Mouse (Mus musculus) ovary, postnatal 36 days (tissue): Measurements from ENCODE around the gene Slc22a5.
"Not testable (repeated sequence)": the region's sequence is repeated elsewhere in the genome, so short reads cannot be mapped to it uniquely, and the experiment has no call there.

Experiments
- DNase-seq: peaks from one replicate; pipeline ENCODE4 v3.0.0; 2022; ENCODE audit warnings: low spot score, mixed read lengths

Gene Slc22a5

GRCm38 (mm10) chr11:53888242-53888641, 3.2 kb downstream of the Slc22a5 start:
- DNase-seq: no peak

- no peak for DNase-seq
Measured at GRCm38 (mm10) chr11:53883287-53883686, 8.2 kb downstream of the Slc22a5 start.

DNA sequence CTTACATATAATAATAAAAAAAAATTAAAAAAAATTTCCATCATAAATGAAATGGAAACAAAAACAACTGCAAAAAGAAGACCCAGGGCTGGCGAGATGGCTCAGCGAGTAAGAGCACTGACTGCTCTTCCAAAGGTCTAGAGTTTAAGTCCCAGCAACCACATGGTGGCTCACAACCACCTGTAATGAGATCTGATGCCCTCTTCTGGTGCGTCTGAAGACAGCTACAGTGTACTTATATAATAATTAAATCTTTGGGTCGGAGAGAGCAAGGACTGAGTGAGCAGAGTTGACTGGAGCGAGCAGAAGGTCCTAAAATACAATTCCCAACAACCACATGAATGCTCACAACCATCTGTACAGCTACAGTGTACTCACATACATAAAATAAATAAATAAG, 13.4 kb downstream of the Slc22a5 start:
- DNase-seq: not testable (repeated sequence)

- DNase-seq: no peak
Measured at GRCm38 (mm10) chr11:53876488-53876887, 15.0 kb downstream of the Slc22a5 start.

DNA sequence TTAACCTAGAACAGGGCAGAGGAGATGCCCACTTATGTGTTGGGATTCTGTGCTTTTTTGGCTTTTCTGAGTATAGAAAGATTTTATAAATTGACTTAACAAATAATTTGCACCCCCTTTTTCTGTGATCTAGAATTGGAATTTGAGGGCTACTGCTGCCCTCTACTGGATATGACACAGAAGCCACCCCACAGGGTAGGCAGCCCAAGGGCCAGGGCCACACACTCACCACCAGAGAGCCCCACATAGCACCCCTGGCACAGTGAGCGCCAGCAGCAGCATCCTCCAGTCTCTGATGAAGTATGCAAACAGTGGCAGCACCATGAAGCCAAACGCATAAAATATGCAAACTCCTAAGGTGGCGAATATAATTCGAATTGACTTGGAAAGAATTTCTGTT, 16.8 kb downstream of the Slc22a5 start:
- no peak for DNase-seq

- not testable (repeated sequence) for DNase-seq
Measured at GRCm38 (mm10) chr11:53873909-53874704, 17.4 kb downstream of the Slc22a5 start.

DNA sequence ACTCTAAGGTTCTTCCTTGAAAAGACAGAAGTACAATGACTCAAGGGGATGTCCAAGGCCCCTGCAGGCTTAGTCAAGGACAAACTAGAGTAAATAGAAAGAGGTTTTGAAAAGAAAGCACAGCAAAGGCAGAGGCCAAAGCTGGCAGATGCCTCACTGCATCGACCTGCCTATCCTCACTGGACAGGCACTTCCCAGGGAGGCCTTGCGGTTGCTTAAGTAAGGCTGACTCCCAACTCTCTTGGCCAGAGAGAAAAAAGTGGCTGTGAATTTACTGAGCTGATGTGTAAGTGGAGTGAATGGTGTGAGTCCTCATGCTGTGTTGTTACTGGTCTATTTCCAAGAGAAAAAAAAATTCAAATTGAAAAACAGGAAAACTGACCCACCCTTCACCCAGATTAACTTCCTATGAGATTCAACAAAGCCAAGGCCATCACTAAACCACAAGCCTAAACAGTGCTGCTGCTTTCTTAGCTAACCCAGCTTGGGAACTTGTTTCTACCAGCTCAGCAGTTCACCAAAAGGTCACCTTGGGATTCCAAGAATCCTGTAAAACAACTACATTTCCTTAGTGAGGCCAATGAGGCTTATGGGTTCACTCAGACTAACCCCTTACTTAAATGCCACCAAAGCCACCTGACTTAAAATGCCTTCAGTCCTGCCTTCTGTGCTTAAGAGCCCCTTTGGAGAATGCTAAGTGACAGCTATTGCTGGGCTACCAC, 19.5 kb downstream of the Slc22a5 start:
- no peak for DNase-seq

DNA sequence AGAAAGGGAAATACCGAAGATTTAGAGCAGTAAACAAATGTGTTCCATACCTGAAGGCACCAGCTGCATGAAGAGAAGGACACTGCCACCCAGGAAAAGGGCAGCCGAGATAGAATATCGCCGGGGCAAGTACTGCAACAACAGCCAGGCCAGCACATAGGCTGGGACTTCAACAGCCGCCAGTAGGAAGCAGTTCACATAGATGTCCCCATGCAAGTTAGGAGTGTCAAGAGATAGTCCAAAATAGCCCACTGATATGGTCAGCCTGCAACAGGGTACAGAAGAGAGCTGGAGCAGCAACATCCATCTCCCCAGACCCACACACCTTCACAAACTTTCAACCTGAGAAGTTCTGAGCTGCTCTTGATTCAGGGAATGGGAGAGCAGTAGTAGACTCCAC, 22.3 kb downstream of the Slc22a5 start:
- DNase-seq: no peak

DNA sequence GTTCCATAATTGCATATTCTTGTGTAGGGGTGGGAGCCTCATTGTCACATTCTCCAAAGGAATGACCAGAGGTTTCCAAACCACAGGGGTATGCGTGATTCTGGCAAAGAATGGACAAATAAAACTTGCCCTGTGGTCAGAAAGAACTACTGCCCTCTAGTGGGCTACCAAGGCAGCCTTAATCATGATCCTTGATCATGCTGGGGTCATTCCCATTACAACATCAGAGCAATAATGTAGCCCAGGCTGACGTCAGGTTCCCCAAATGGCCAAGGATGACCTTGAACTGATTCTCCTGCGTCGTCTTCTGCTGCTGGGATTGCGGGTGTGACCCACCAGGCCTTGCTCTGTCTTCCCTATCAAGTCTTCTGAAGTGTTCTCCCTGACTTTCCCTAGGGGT, 23.1 kb downstream of the Slc22a5 start:
- not testable (repeated sequence) for DNase-seq

- DNase-seq: not testable (repeated sequence)
Measured at GRCm38 (mm10) chr11:53864724-53865310, 26.6 kb downstream of the Slc22a5 start.

DNA sequence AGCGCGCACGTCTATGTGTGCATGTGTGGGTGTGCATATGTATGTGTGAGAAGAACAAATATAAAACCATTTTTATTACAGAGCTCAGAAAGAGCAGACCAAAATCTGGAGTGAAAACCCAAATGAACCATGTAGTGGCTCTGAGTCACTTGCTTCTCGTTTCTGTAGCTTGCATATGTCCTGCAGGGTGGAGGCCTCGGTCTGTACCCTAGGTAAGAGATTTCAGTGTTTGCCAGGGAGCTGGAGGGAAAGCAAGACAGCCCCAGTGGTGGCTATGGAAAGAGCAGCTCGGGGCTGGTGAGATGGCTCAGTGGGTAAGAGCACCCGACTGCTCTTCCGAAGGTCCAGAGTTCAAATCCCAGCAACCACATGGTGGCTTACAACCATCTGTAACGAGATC, 30.5 kb downstream of the Slc22a5 start:
- not testable (repeated sequence) for DNase-seq

DNA sequence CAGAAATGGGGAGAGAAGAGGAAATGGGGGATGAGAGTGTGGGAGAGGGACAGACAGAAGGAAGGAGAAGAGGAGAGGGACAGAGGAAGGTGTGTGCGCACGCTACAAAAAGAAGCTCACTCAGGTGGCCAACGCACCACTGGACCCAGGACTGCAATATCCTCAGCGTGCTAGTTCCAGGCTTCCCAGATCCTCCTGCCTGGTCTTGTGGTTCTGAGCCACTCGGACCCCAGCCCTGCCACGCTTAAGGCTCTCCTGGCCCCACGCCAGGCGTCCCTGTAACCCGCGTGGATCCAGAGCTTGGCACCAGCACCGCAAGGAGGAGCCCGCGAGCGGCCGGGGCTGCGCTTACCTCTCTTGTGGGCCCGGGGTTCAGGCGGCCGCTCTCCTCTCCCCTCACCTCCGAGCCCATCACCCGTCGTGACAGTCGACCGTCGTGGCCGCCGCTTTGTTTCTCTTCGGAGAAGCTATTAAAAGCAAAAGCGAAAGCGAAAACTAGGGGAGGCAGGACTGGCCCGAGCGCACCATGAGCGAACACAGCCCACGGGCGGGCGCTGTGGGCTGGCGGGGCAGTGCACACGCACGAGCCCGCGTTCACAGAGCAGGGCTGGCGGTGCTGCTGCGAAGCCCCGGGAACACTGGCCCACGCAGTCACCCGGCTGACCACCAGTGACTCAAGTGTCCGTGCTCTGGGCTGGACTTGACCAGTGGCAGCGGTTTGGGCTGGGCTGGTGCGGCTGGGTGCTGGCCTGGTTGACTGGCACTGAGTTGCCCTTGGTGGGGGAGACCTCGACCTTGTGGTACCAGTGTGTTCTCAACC, 32.5 kb downstream of the Slc22a5 start, which contains the start of gene Gm12216:
TSS of gene Gm12216 (minus strand) at position 496 of the 820 bp plus-strand sequence.
- peak; percentile 52 for DNase-seq

GRCm38 (mm10) chr11:53858058-53858760, 33.3 kb downstream of the Slc22a5 start:
- no peak for DNase-seq

DNA sequence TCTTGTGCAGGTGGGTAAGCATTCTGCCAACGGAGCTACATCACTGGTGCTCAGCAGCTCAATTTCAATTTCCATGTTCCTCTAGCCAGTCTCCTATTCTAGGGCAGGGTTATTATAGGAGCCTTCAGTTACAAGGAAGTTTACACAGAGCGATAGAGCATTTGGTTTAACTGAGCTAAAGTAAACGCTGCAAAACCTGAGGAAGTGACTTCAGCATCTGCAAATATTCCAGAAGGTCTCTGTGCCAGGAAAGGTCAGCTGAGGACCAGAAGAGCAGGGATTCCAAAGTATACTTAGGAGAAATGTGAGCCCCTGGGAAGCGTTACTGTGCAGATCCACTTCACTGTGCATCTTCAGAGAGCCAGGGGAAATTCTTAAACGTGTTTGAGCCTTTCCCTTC, 37.8 kb downstream of the Slc22a5 start:
- no peak for DNase-seq

GRCm38 (mm10) chr11:53851795-53852194, 39.7 kb downstream of the Slc22a5 start:
- no peak for DNase-seq

- peak; percentile 80 for DNase-seq
Measured at GRCm38 (mm10) chr11:53849588-53850320, 41.7 kb downstream of the Slc22a5 start.

- no peak for DNase-seq
Measured at GRCm38 (mm10) chr11:53845680-53846079, 45.8 kb downstream of the Slc22a5 start.

GRCm38 (mm10) chr11:53843106-53843505, 48.4 kb downstream of the Slc22a5 start:
- DNase-seq: no peak

- no peak for DNase-seq
Measured at GRCm38 (mm10) chr11:53842161-53842581, 49.3 kb downstream of the Slc22a5 start.

DNA sequence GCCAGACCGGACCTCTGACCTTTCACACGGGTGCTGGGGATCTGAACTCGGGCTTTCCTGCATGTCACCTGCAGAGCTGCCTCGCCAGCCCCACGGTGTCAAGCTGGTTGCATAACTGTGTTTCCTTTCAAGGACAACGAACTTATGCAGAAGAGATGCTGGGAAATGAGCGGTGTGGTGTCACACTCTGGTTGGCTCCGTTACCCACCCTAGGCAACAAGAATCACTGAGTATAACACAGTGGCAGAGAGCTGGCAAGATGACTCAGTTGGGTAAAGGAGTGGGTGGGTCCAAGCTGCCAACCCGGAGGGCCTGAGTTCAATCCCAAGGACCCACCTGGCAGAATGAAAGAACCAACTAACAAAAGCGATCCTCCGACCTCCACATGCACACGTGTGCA, 49.9 kb downstream of the Slc22a5 start:
- DNase-seq: no peak
